Mouse (Mus musculus) lung, postnatal 36 days (tissue): ENCODE measurements around the gene Dkk3.
A peak's percentile ranks its signal among the peaks of the same experiment; 100 is the strongest.
"Not testable (repeated sequence)": the region's sequence is repeated elsewhere in the genome, so short reads cannot be mapped to it uniquely, and the experiment has no call there.

Experiments used
- DNase-seq: peaks from one replicate; pipeline ENCODE4 v3.0.0; 2022; ENCODE audit warnings: mixed read lengths

Gene Dkk3

GRCm38 (mm10) chr7:112127954-112128353 lies 30.9 kb downstream of the Dkk3 start:
- DNase-seq, result no peak

- no peak for DNase-seq
Measured at GRCm38 (mm10) chr7:112127085-112127637, 31.7 kb downstream of the Dkk3 start.

- no peak for DNase-seq
Measured at GRCm38 (mm10) chr7:112125625-112126260, 33.1 kb downstream of the Dkk3 start.

GRCm38 (mm10) chr7:112123612-112124011 lies 35.2 kb downstream of the Dkk3 start:
- DNase-seq, result no peak

- no peak for DNase-seq
Measured at GRCm38 (mm10) chr7:112121866-112122500, 36.9 kb downstream of the Dkk3 start.

GRCm38 (mm10) chr7:112120861-112121810 lies 37.7 kb downstream of the Dkk3 start:
- no peak for DNase-seq

GRCm38 (mm10) chr7:112119248-112119647 lies 39.6 kb downstream of the Dkk3 start:
- no peak for DNase-seq

- DNase-seq, result no peak
Measured at GRCm38 (mm10) chr7:112118086-112118485, 40.8 kb downstream of the Dkk3 start.

GRCm38 (mm10) chr7:112117501-112117900 lies 41.4 kb downstream of the Dkk3 start:
- DNase-seq, result no peak

- DNase-seq, result no peak
Measured at GRCm38 (mm10) chr7:112110638-112111372, 48.1 kb downstream of the Dkk3 start.

- DNase-seq, result no peak
Measured at GRCm38 (mm10) chr7:112108757-112109156, 50.1 kb downstream of the Dkk3 start.

- no peak for DNase-seq
Measured at GRCm38 (mm10) chr7:112103816-112104215, 55.0 kb downstream of the Dkk3 start.

GRCm38 (mm10) chr7:112102933-112103332 lies 55.9 kb downstream of the Dkk3 start:
- DNase-seq, result no peak

- no peak for DNase-seq
Measured at GRCm38 (mm10) chr7:112100887-112101286, 58.0 kb downstream of the Dkk3 start.

GRCm38 (mm10) chr7:112094923-112095322 lies 63.9 kb downstream of the Dkk3 start:
- DNase-seq, result not testable (repeated sequence)

GRCm38 (mm10) chr7:112086186-112086585 lies 72.7 kb downstream of the Dkk3 start:
- no peak for DNase-seq

- peak; percentile 91 for DNase-seq
Measured at GRCm38 (mm10) chr7:112085062-112085461, 73.8 kb downstream of the Dkk3 start.

- DNase-seq, result no peak
Measured at GRCm38 (mm10) chr7:112084222-112084621, 74.6 kb downstream of the Dkk3 start.

GRCm38 (mm10) chr7:112082636-112083035 lies 76.2 kb downstream of the Dkk3 start:
- DNase-seq, result no peak

GRCm38 (mm10) chr7:112074868-112075267 lies 84.0 kb downstream of the Dkk3 start:
- no peak for DNase-seq
